Mouse (Mus musculus) common myeloid progenitor, adult 5-6 weeks (primary cell): ENCODE data around the gene Ccdc189. TPM values are rescaled to one million over a fixed set of nuclear protein-coding genes. Genes with fewer than 3 reads are reported as not detected.

Experiments
- total RNA-seq: library from RNA; stranded (forward); fragments of 200-1000, 187-1606 nt; gene quantifications from 2 replicates; pipeline ENCODE4 v1.2.3, GENCODE M21; 2017

Gene Ccdc189
- total RNA-seq, 1 experiment from 2014 or later, result 1.1 TPM

Other genes starting within 250 kb of the Ccdc189 start
- gene Zfp768, start 243.0 kb downstream of the Ccdc189 start, total RNA-seq, result 5.1 and 6.8 TPM in 2 replicates
- 5.1 and 12.0 TPM in 2 replicates for gene Zfp747, start 212.5 kb downstream of the Ccdc189 start, total RNA-seq
- gene 9130019O22Rik, start 201.4 kb downstream of the Ccdc189 start, total RNA-seq, result 4.8 and 7.2 TPM in 2 replicates
- 9.7 and 11.2 TPM in 2 replicates for gene E430018J23Rik, start 195.0 kb downstream of the Ccdc189 start, total RNA-seq
- gene Zfp764, start 181.8 kb downstream of the Ccdc189 start, total RNA-seq, result 9.2 and 13.0 TPM in 2 replicates
- gene Zfp688, start 166.5 kb downstream of the Ccdc189 start, total RNA-seq, result 7.7 and 11.5 TPM in 2 replicates
- 3.1 and 4.8 TPM in 2 replicates for gene Zfp689, start 139.4 kb downstream of the Ccdc189 start, total RNA-seq
- gene Prr14, start 129.0 kb downstream of the Ccdc189 start, total RNA-seq, result 19.0 and 33.8 TPM in 2 replicates
- gene Fbrs, start 109.4 kb downstream of the Ccdc189 start, total RNA-seq, result 15.1 and 30.3 TPM in 2 replicates
- gene Srcap, start 76.6 kb downstream of the Ccdc189 start, total RNA-seq, result 33.8 and 62.1 TPM in 2 replicates
- 11.2 and 11.9 TPM in 2 replicates for gene Gm42715, start 69.0 kb downstream of the Ccdc189 start, total RNA-seq
- 2.8 and 5.9 TPM in 2 replicates for gene Tmem265, start 27.2 kb downstream of the Ccdc189 start, total RNA-seq
- gene Phkg2, start 15.3 kb downstream of the Ccdc189 start, total RNA-seq, result 18.3 and 31.8 TPM in 2 replicates
- gene Rnf40, start 172 bp upstream of the Ccdc189 start, total RNA-seq, result 55.9 and 57.4 TPM in 2 replicates
- 12.9 and 39.4 TPM in 2 replicates for gene Zfp629, start 27.2 kb upstream of the Ccdc189 start, total RNA-seq
- 54.4 and 68.0 TPM in 2 replicates for gene Bcl7c, start 120.3 kb upstream of the Ccdc189 start, total RNA-seq
- 0.14 TPM in 1 of 2 replicates, not detected in the other for gene Ctf1, start 124.1 kb upstream of the Ccdc189 start, total RNA-seq
- gene Ctf2, start 143.6 kb upstream of the Ccdc189 start, total RNA-seq, result not detected in 2 replicates
- gene Fbxl19, start 155.9 kb upstream of the Ccdc189 start, total RNA-seq, result 14.6 and 21.4 TPM in 2 replicates
- 24.5 and 40.6 TPM in 2 replicates for gene Orai3, start 181.2 kb upstream of the Ccdc189 start, total RNA-seq
- gene Setd1a, start 188.1 kb upstream of the Ccdc189 start, total RNA-seq, result 15.1 and 16.6 TPM in 2 replicates
- gene Gm49388, start 197.0 kb upstream of the Ccdc189 start, total RNA-seq, result 1.4 TPM in 1 of 2 replicates, not detected in the other
- gene Hsd3b7, start 212.0 kb upstream of the Ccdc189 start, total RNA-seq, result 36.7 and 52.3 TPM in 2 replicates
- 47.6 and 56.9 TPM in 2 replicates for gene Stx4a, start 235.7 kb upstream of the Ccdc189 start, total RNA-seq
- gene Stx1b, start 236.0 kb upstream of the Ccdc189 start, total RNA-seq, result 0.64 TPM in 1 of 2 replicates, not detected in the other